Mouse (Mus musculus) midbrain, postnatal 0 days (tissue): ENCODE results near the gene Sarnp. TPM values are rescaled to one million over a fixed set of nuclear protein-coding genes. Genes with fewer than 3 reads are reported as not detected.
A peak's percentile ranks its signal among the peaks of the same experiment; 100 is the strongest.

Source experiments
- ATAC-seq: fragments of 200-750 bp; cut with Nextera tagmentation; 2 replicates; pipeline ENCODE4 v1.8.0; 2017; ENCODE audit warnings: moderate number of reproducible peaks, mild to moderate bottlenecking, moderate TSS enrichment, moderate library complexity; ENCODE audit not compliant: low FRiP score
- DNase-seq: peaks from one replicate; pipeline ENCODE4 v3.0.0-alpha.2; 2015; ENCODE audit warnings: low spot score
- H3K27ac ChIP-seq: fragments of 300-500 bp; sonication (generic); 2 replicates; pipeline ENCODE4 v1.5.1; 2014; ENCODE audit warnings: low read depth, mild to moderate bottlenecking, low read length, mixed read lengths
- H3K27me3 ChIP-seq: fragments of 300-500 bp; sonication (generic); 2 replicates; pipeline ENCODE4 v1.6.1; 2014; ENCODE audit warnings: low read length, control low read depth, mixed read lengths; ENCODE audit not compliant: insufficient read depth
- H3K36me3 ChIP-seq: fragments of 300-500 bp; sonication (generic); 2 replicates; pipeline ENCODE4 v1.6.1; 2014; ENCODE audit warnings: low read length, control low read depth, mixed read lengths; ENCODE audit not compliant: insufficient read depth
- H3K4me1 ChIP-seq: fragments of 300-500 bp; sonication (generic); 2 replicates; pipeline ENCODE4 v1.6.1; 2014; ENCODE audit warnings: mild to moderate bottlenecking, control low read depth, antibody characterized with exemption, low read length, mixed read lengths; ENCODE audit not compliant: insufficient read depth
- H3K4me2 ChIP-seq: fragments of 300-500 bp; sonication (generic); 2 replicates; pipeline ENCODE4 v1.6.1; 2014; ENCODE audit warnings: low read depth, mild to moderate bottlenecking, low read length, mixed read lengths; ENCODE audit not compliant: poor library complexity, severe bottlenecking
- H3K4me3 ChIP-seq: fragments of 300-500 bp; sonication (generic); 2 replicates; pipeline ENCODE4 v1.5.1; 2014; ENCODE audit warnings: low read depth, mild to moderate bottlenecking, low read length, moderate library complexity
- H3K9ac ChIP-seq: fragments of 300-500 bp; sonication (generic); replicated peaks from 2 replicates; pipeline ENCODE4 v1.6.1; 2014; ENCODE audit warnings: mild to moderate bottlenecking, low read length, moderate library complexity, mixed read lengths; ENCODE audit not compliant: poor library complexity, severe bottlenecking
- H3K9me3 ChIP-seq: fragments of 300-500 bp; sonication (generic); 2 replicates; pipeline ENCODE4 v1.6.1; 2016; ENCODE audit warnings: low read length, control low read depth
- CTCF ChIP-seq: IDR thresholded peaks from 2 replicates; pipeline ENCODE4 v1.5.1; 2016; ENCODE audit warnings: antibody characterized with exemption, mild to moderate bottlenecking
- WGBS: fragments of 180-500 bp; shearing (Covaris S2); extraction: QIAGEN DNeasy Blood & Tissue Kit; methylation state at CpG from one replicate; pipeline ENCODE4 v1.1.7; 2014; 5-methylcytosine and 5-hydroxymethylcytosine counted together
- polyA plus RNA-seq: library from polyadenylated mRNA; unstranded; fragments of >200 nt; fragmentation: Nextera tagmentation; extraction: Ambion mirVana; gene quantifications from 2 replicates; pipeline ENCODE4 v1.2.1, GENCODE M21; 2015
- total RNA-seq: library from RNA; depleted of rRNA; stranded (reverse); fragments of >200 nt; gene quantifications from 2 replicates; pipeline ENCODE4 v1.2.3, GENCODE M21; 2014

Sarnp gene
- total and polyA plus RNA-seq, 2 experiments from 2014 or later: 36.8 to 120 TPM

DNA sequence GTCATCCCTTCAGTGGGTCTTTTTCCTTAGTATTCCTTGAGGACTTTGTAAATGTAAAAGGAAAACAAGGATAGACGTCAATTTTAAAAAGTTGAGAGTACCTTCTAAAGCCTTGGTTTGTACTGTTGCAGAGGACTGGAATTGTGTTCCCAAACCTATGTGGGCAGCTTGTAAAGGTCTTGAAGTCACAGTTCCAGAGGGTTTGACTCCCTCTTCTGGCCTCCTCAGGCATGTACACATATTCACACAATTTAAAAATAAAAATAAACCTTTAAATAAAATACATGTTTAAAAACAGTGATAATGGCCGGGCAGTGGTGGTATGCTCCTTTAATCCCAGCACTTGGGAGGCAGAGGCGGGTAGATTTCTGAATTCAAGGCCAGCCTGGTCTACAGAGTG is 48.9 kb downstream of the Sarnp start:
- peak; percentile 42 for TF ChIP-seq CTCF
- Histone ChIP-seq H3K27me3 (no peaks in the 10 kb centered on the region), H3K9ac (no peak overlapping the region), H3K4me2 (no peak overlapping the region), H3K9me3 (no peaks in the 10 kb centered on the region), H3K36me3 (peaks cover 13% of the 10 kb centered on the region; the same call in 1 of the 2 replicates), H3K4me3 (no peak overlapping the region), H3K4me1 (no peaks in the 10 kb centered on the region), H3K27ac (no peak overlapping the region)
- DNase-seq: no peak
- 85% methylated on average over 3 of the region's 3 CpGs for WGBS
- no peak for ATAC-seq

- no peak for DNase-seq
- no peak for TF ChIP-seq CTCF
- Histone ChIP-seq H3K4me3 (no peak overlapping the region), H3K4me2 (no peak overlapping the region), H3K27me3 (no peaks in the 10 kb centered on the region), H3K4me1 (no peaks in the 10 kb centered on the region), H3K27ac (no peak overlapping the region), H3K9ac (no peak overlapping the region), H3K9me3 (no peaks in the 10 kb centered on the region), H3K36me3 (peaks cover 13% of the 10 kb centered on the region; the same call in 1 of the 2 replicates)
- WGBS: 95% methylated on average over 1 of the region's 1 CpGs
- ATAC-seq: no peak
Measured at GRCm38 (mm10) chr10:128866518-128866917, 49.4 kb downstream of the Sarnp start.

GRCm38 (mm10) chr10:128870341-128870740 is 53.2 kb downstream of the Sarnp start:
- H3K4me3 ChIP-seq: no peak overlapping the region
- H3K4me1 ChIP-seq: no peaks in the 10 kb centered on the region
- no peak for DNase-seq
- no peak overlapping the region for H3K9ac ChIP-seq
- H3K36me3 ChIP-seq: peaks cover 17% of the 10 kb centered on the region
- no peak overlapping the region for H3K27ac ChIP-seq
- no peak for TF ChIP-seq CTCF
- no peak for ATAC-seq
- no peaks in the 10 kb centered on the region for H3K9me3 ChIP-seq
- no peak overlapping the region for H3K4me2 ChIP-seq
- 80% methylated on average over 3 of the region's 3 CpGs for WGBS
- no peaks in the 10 kb centered on the region for H3K27me3 ChIP-seq

DNA sequence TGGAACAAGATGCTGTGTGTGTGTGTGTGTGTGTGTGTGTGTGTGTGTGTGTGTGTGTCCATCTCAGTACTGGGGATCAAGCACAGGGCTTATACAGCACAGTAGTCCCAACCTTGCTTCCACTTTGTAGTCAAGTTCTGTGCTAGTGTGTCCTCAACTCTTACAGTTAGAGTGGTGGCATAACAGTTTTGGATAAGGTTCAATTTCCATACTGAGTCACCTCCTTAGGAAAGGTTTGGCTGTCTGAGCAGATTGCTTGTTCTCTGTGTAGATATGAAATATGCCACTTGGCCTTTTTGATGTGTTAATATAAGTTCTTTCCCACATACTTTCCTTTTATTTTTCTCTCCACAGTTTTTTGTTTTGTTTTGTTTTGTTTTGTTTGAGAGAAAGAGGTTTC is 61.2 kb downstream of the Sarnp start:
- H3K4me3 ChIP-seq: no peak overlapping the region
- H3K27ac ChIP-seq: no peak overlapping the region
- TF ChIP-seq CTCF: no peak
- H3K4me2 ChIP-seq: no peak overlapping the region
- H3K27me3 ChIP-seq: no peaks in the 10 kb centered on the region
- H3K36me3 ChIP-seq: peaks cover 15% of the 10 kb centered on the region; the same call in 1 of the 2 replicates
- H3K9ac ChIP-seq: no peak overlapping the region
- no peak for ATAC-seq
- no peaks in the 10 kb centered on the region for H3K9me3 ChIP-seq
- no peaks in the 10 kb centered on the region for H3K4me1 ChIP-seq
- DNase-seq: no peak

DNA sequence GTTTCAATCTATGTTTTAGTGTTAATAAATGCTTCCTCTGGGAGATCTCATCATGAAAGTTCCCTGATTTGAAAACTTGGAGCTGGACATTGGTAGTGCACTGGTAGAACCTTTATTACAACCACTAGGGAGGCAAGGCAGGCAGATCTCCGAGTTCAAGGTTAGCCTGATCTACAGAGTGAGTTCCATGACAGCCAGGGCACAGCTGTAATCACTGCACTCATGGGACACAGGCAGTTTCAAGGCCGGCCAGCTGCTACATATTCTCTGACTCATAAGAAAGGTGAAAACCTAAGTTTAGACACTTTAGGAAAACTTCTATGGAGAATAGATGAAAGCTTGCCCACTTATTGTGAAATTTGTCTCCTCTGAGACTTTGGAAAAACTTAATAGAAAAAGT is 61.7 kb downstream of the Sarnp start:
- Histone ChIP-seq H3K27me3 (no peaks in the 10 kb centered on the region), H3K36me3 (peaks cover 14% of the 10 kb centered on the region; the same call in 1 of the 2 replicates), H3K27ac (no peak overlapping the region), H3K9ac (no peak overlapping the region), H3K4me1 (no peaks in the 10 kb centered on the region), H3K4me2 (no peak overlapping the region), H3K9me3 (no peaks in the 10 kb centered on the region), H3K4me3 (no peak overlapping the region)
- 89% methylated on average over 2 of the region's 2 CpGs for WGBS
- no peak for TF ChIP-seq CTCF
- no peak for ATAC-seq
- no peak for DNase-seq

DNA sequence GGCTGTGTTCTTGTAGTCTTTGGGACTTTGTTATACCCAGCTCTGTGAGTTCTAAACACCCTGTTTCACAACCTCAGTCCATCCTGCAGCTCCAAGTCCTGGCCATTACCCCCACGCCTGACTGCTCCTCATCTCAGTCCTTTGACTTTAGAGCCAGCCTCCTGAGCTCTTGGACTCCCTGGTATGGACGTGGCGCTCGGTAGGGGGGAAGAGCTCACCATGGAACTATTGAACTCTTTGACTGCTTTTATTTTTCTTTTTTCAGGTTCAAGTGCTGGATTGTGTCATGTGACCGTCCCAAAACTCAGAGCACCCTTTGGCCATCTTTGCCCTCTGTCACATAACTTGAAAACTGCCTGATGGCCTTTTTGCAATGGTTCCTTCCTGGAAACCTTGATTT is 64.9 kb downstream of the Sarnp start:
- H3K9ac ChIP-seq: no peak overlapping the region
- no peak overlapping the region for H3K4me3 ChIP-seq
- H3K4me1 ChIP-seq: no peaks in the 10 kb centered on the region
- peaks cover 25% of the 10 kb centered on the region; the same call in 1 of the 2 replicates for H3K36me3 ChIP-seq
- H3K9me3 ChIP-seq: no peaks in the 10 kb centered on the region
- no peak overlapping the region for H3K27ac ChIP-seq
- no peak for ATAC-seq
- no peak for TF ChIP-seq CTCF
- WGBS: 79% methylated on average over 5 of the region's 5 CpGs
- no peaks in the 10 kb centered on the region for H3K27me3 ChIP-seq
- H3K4me2 ChIP-seq: no peak overlapping the region
- no peak for DNase-seq
